Mouse (Mus musculus) c-Kit-positive CD71-positive TER-119-positive erythroid progenitor cells, embryonic 14.5 days (primary cell): ENCODE measurements around the gene Palld.

ENCODE experiments used
- DNase-seq: peaks from one replicate; pipeline ENCODE4 v3.0.0-alpha.2; 2013; ENCODE audit warnings: low spot score

Palld gene

GRCm38 (mm10) chr8:61586529-61586928 is 316.0 kb downstream of the Palld start:
- no peak for DNase-seq

GRCm38 (mm10) chr8:61585746-61586145 is 316.7 kb downstream of the Palld start:
- DNase-seq, result no peak

GRCm38 (mm10) chr8:61584714-61585383 is 317.6 kb downstream of the Palld start:
- no peak for DNase-seq

GRCm38 (mm10) chr8:61582547-61582946 is 319.9 kb downstream of the Palld start:
- DNase-seq, result no peak

GRCm38 (mm10) chr8:61581259-61581658 is 321.2 kb downstream of the Palld start:
- DNase-seq, result no peak

- no peak for DNase-seq
These were observed 322.7 kb downstream of the Palld start for GRCm38 (mm10) chr8:61579831-61580230.

GRCm38 (mm10) chr8:61578754-61579153 is 323.7 kb downstream of the Palld start:
- no peak for DNase-seq

- DNase-seq, result no peak
These were observed 327.3 kb downstream of the Palld start for GRCm38 (mm10) chr8:61575096-61575653.

- no peak for DNase-seq
These were observed 328.0 kb downstream of the Palld start for GRCm38 (mm10) chr8:61574526-61574925.

GRCm38 (mm10) chr8:61573179-61573937 is 329.1 kb downstream of the Palld start:
- no peak for DNase-seq

- no peak for DNase-seq
These were observed 329.8 kb downstream of the Palld start for GRCm38 (mm10) chr8:61572697-61573096.

GRCm38 (mm10) chr8:61570637-61571036 is 331.9 kb downstream of the Palld start:
- DNase-seq, result no peak

- no peak for DNase-seq
These were observed 332.8 kb downstream of the Palld start for GRCm38 (mm10) chr8:61569721-61570120.

- no peak for DNase-seq
These were observed 333.3 kb downstream of the Palld start for GRCm38 (mm10) chr8:61569211-61569610.

GRCm38 (mm10) chr8:61563378-61563777 is 339.1 kb downstream of the Palld start:
- DNase-seq, result no peak

GRCm38 (mm10) chr8:61562626-61563025 is 339.9 kb downstream of the Palld start:
- DNase-seq, result no peak

GRCm38 (mm10) chr8:61561220-61561619 is 341.3 kb downstream of the Palld start:
- DNase-seq, result no peak

- DNase-seq, result no peak
These were observed 342.5 kb downstream of the Palld start for GRCm38 (mm10) chr8:61559979-61560378.

- no peak for DNase-seq
These were observed 343.0 kb downstream of the Palld start for GRCm38 (mm10) chr8:61559450-61559849.

- DNase-seq, result no peak
These were observed 344.2 kb downstream of the Palld start for GRCm38 (mm10) chr8:61558051-61558846.

GRCm38 (mm10) chr8:61557036-61557435 is 345.5 kb downstream of the Palld start:
- no peak for DNase-seq

GRCm38 (mm10) chr8:61556219-61556618 is 346.3 kb downstream of the Palld start:
- DNase-seq, result no peak
